Mouse (Mus musculus): Measurements from ENCODE around the gene Lgi4.

Gene Lgi4

GRCm38 (mm10) chr7:31109091-31109490 lies 49.9 kb downstream of the Lgi4 start:
- no peak for DNase-seq

DNA sequence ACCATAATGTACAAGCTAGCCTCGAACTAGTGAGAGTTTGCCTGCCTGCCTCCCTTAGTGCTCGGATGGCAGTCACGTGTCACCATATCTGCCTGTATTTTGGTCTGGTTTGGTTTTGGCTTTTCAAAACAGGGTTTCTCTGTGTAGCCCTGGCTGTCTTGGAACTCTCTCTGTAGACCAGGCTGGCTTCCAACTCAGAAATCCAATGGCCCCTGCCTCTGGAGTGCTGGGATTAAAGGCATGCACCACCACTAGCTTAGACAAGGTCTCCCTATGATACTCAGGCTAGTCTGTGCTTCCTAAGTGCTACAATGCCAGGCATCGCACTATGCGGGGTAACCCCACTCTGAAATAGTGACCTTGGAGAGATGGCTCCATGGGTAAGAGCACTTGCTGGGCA lies 50.7 kb downstream of the Lgi4 start:
- DNase-seq: no peak

GRCm38 (mm10) chr7:31110861-31111385 lies 51.8 kb downstream of the Lgi4 start:
- DNase-seq: no peak

- DNase-seq: no peak
These were observed 52.9 kb downstream of the Lgi4 start for GRCm38 (mm10) chr7:31112036-31112435.

DNA sequence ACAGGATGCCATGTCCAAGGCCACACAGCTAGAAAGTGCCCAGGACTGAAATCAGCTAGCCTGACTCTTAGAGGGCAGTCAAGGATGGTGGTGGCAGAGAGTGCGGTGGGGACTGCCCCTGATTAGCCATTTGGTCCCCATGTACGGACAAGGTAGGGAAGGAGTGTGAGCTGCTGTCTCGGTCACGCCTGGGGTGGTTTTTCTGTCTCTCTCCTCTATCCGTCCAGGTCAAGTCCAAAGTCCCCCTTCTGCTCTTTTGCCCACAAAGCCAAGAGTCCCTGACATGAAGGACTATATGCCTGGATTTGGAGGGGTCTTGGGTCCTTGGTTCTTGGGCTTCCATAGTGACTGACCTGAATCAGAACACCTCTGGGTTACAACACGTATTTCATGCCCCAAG lies 54.7 kb downstream of the Lgi4 start:
- no peak for DNase-seq

DNA sequence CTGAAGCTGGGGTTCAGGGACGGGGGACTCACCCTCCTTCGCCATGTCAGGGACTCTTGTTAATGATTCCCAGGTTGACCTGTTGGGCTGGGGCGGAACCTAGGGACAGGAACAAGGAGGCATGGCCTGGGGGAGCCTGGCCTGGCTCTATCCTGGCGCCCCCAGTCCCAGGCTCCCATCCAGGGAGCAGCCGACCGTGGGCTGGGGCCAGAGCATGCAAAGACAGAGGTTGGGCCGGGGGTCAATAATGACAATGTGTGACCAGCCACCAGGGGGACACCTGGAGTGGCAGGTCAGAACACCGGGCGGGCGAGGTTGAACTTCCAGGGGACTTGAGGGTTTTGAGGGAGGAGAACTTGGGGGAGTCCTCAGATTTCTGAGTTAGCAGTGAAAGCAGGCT lies 55.5 kb downstream of the Lgi4 start:
- DNase-seq: peak; percentile 23

DNA sequence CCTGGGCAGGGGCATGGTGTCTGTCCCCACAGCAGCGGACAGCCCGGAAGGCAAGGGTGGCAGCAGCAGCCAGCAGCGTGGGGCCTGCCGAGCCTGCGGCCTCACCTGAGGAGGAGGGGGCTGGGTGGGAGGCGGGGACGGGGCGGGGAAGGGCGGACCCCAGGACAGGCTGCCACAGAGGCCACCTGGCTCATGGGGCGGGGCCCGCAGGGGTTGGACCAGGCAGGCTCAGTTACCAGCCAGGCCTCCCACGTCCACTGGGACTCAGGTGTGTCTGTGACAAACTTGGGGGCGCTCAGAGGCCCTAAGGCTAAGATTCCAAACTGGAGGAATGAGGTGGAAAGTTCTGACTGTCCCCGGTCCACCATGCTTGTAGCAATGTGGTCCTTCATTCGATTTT lies 56.0 kb downstream of the Lgi4 start, which contains the start of gene Hpn:
Gene Hpn (minus strand): TSS at position 109 of the 400 bp plus-strand sequence.
- DNase-seq: peak; percentile 70

GRCm38 (mm10) chr7:31115587-31116043 lies 56.5 kb downstream of the Lgi4 start:
- peak; percentile 70 for DNase-seq

GRCm38 (mm10) chr7:31116721-31117145 lies 57.6 kb downstream of the Lgi4 start:
- DNase-seq: peak; percentile 61

- DNase-seq: no peak
These were observed 58.3 kb downstream of the Lgi4 start for GRCm38 (mm10) chr7:31117465-31117864.

GRCm38 (mm10) chr7:31118486-31118885 lies 59.3 kb downstream of the Lgi4 start:
- no peak for DNase-seq

DNA sequence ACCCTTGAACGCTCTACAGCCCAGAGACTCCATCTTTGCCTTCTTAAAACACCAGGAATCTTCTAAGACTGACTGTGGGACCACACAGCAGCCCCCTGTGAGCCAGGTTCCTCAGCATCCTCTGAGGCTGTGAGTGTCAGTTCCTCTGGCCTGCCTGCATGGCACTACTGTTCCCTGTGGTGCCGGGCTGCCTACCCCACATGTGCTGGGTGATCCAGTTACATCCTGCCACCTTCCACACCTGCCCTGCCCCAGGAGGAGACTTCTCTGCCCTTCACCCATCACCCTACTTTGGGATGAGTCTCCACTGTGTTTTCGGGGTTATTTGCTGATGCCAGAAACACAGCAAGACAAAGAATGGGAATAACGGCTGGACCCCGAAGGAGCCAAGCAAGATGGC lies 60.4 kb downstream of the Lgi4 start:
- DNase-seq: no peak
